Mouse (Mus musculus): ENCODE results near the gene Fv1. TPM values are rescaled to one million over a fixed set of nuclear protein-coding genes. Genes with fewer than 3 reads are reported as not detected.

Fv1 gene
- total and polyA plus RNA-seq, 3 experiments, result not detected

DNA sequence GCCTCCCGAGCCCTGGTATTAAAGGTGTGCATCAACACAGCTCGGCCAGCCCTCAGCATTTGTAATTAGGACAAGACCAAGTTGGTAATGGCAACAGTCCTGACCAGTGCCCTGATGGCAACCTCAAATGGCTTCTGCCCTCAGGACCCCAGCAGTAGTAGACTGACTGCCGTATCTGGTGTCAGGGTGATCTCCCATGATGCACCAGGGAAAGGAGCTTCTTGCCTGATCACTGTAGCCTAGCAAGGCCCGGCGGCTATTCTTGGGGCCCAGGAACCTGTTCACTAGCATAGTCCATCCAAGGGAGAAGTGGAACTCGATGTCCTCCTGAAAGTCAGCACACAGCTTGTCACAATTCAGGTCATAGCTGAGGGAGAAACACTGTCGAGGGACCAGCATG is 13.0 kb downstream of the Fv1 start:
- ATAC-seq (ENCODE audit: extremely low read depth, insufficient number of reproducible peaks, low FRiP score, poor library complexity, severe bottlenecking) (no peak), DNase-seq (ENCODE audit: low spot score) (no peak)
- no peak for TF ChIP-seq TAL1 (conservative IDR thresholded peaks at IDR 0.05; ENCODE audit: low read depth, low read length)
- TF ChIP-seq GATA1 (IDR thresholded peaks at IDR 0.05; ENCODE audit: borderline replicate concordance, low read length), result no peak
- H3K27me3 ChIP-seq (ENCODE audit: insufficient read depth, low read length), result no peaks in the 10 kb centered on the region
- no peak overlapping the region for H3K4me3 ChIP-seq (ENCODE audit: low read depth, low read length)
- peaks cover 89% of the 10 kb centered on the region for H3K36me3 ChIP-seq (replicated peaks)
- H3K9me3 ChIP-seq (replicated peaks), result no peaks in the 10 kb centered on the region
- no peaks in the 10 kb centered on the region for H3K4me1 ChIP-seq (ENCODE audit: insufficient read depth, low read depth, low read length)

DNA sequence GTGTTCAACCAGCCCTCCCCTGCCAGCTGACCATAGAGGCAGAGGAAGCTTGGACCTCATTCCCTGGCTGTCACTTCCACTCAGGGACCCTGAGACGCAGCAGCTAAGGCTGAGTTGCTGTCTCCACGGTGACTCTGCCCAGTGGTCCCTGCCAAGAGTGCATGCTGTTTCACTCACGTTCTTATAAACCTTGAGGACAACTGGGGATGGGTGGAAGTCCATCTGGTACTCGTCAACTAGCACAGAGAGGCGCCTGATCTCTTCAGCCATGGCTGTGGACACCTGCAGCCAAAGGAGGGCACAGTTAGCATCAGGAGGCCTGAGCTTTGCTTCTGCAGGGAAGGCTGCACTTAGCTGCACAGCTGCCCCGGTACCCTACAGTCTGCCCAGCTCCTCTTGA is 14.3 kb downstream of the Fv1 start:
- no peak for DNase-seq (ENCODE audit: low spot score)
- TF ChIP-seq GATA1 (IDR thresholded peaks at IDR 0.05; ENCODE audit: borderline replicate concordance, low read length) (no peak), TAL1 (conservative IDR thresholded peaks at IDR 0.05; ENCODE audit: low read depth, low read length) (no peak), GATA2 (IDR thresholded peaks at IDR 0.05; ENCODE audit: borderline replicate concordance, low read depth, low read length) (no peak), POLR2AphosphoS5 (IDR thresholded peaks at IDR 0.05; ENCODE audit: insufficient replicate concordance, low read depth, low read length) (no peak), CTCF (IDR thresholded peaks at IDR 0.05; ENCODE audit: low read depth, low read length) (no peak)
- Histone ChIP-seq H3K4me1 (ENCODE audit: insufficient read depth, low read depth, low read length) (no peaks in the 10 kb centered on the region), H3K36me3 (replicated peaks) (peaks cover 92% of the 10 kb centered on the region), H3K27me3 (ENCODE audit: insufficient read depth, low read length) (no peaks in the 10 kb centered on the region), H3K4me3 (ENCODE audit: low read depth, low read length) (no peak overlapping the region), H3K9me3 (replicated peaks) (no peaks in the 10 kb centered on the region)
- ATAC-seq (ENCODE audit: extremely low read depth, insufficient number of reproducible peaks, low FRiP score, poor library complexity, severe bottlenecking), result no peak

DNA sequence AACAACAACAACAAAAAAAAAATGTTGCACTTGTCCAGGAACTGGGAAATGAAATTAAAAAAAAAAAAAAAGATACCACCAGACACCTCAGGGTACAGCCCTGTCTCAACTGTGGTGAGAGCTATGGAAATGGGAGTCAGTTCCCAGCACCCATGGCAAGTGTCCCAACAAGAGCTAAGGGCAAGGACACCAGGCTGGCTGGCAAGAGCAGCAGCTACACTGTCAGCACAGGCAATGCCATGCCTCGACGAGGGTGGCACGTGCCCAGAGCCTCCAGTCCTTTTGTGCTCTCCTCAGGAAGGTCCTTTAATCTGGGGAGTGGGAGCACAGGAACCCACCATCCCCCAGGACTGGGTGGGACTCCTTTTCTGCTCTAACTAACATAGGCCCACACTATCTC is 15.4 kb downstream of the Fv1 start:
- Histone ChIP-seq H3K36me3 (replicated peaks) (peaks cover 90% of the 10 kb centered on the region), H3K27me3 (ENCODE audit: insufficient read depth, low read length) (no peaks in the 10 kb centered on the region), H3K9me3 (replicated peaks) (no peaks in the 10 kb centered on the region), H3K4me3 (ENCODE audit: low read depth, low read length) (no peak overlapping the region), H3K4me1 (ENCODE audit: insufficient read depth, low read depth, low read length) (no peaks in the 10 kb centered on the region)
- no peak for ATAC-seq (ENCODE audit: extremely low read depth, insufficient number of reproducible peaks, low FRiP score, poor library complexity, severe bottlenecking)
- no peak for DNase-seq (ENCODE audit: low spot score)
- no peak for TF ChIP-seq TAL1 (conservative IDR thresholded peaks at IDR 0.05; ENCODE audit: low read depth, low read length)
- no peak for TF ChIP-seq POLR2AphosphoS5 (IDR thresholded peaks at IDR 0.05; ENCODE audit: insufficient replicate concordance, low read depth, low read length)
- TF ChIP-seq CTCF (IDR thresholded peaks at IDR 0.05; ENCODE audit: low read depth, low read length), result no peak
- no peak for TF ChIP-seq GATA1 (IDR thresholded peaks at IDR 0.05; ENCODE audit: borderline replicate concordance, low read length)
- no peak for TF ChIP-seq GATA2 (IDR thresholded peaks at IDR 0.05; ENCODE audit: borderline replicate concordance, low read depth, low read length)

DNA sequence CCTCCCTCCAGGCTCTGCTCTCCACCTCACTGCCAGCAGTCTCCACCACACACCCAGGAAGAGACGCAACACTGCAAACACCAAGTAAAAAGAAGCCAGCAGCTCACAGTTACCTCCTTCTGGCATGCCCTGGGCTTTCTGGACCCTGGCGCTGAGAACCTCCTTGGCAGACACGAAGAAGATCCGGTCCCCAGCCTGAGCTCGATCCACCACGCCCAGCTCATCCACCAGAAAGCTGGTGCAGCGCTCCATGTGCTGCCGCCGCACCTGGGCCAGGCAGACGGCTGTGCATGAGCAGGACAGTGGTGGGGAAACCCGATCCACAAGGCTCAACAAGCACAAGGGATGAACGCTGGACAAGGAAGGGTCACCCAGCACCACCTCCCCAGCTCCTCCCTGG is 17.4 kb downstream of the Fv1 start:
- TF ChIP-seq TAL1 (conservative IDR thresholded peaks at IDR 0.05; ENCODE audit: low read depth, low read length) (no peak), GATA2 (IDR thresholded peaks at IDR 0.05; ENCODE audit: borderline replicate concordance, low read depth, low read length) (no peak), CTCF (IDR thresholded peaks at IDR 0.05; ENCODE audit: low read depth, low read length) (no peak), GATA1 (IDR thresholded peaks at IDR 0.05; ENCODE audit: borderline replicate concordance, low read length) (no peak), POLR2AphosphoS5 (IDR thresholded peaks at IDR 0.05; ENCODE audit: insufficient replicate concordance, low read depth, low read length) (no peak)
- H3K4me3 ChIP-seq (ENCODE audit: low read depth, low read length), result no peak overlapping the region
- H3K4me1 ChIP-seq (ENCODE audit: insufficient read depth, low read depth, low read length), result no peaks in the 10 kb centered on the region
- H3K36me3 ChIP-seq (replicated peaks), result peaks cover 94% of the 10 kb centered on the region
- ATAC-seq (ENCODE audit: extremely low read depth, insufficient number of reproducible peaks, low FRiP score, poor library complexity, severe bottlenecking), result no peak
- no peaks in the 10 kb centered on the region for H3K9me3 ChIP-seq (replicated peaks)
- DNase-seq (ENCODE audit: low spot score), result no peak
- no peaks in the 10 kb centered on the region for H3K27me3 ChIP-seq (ENCODE audit: insufficient read depth, low read length)

DNA sequence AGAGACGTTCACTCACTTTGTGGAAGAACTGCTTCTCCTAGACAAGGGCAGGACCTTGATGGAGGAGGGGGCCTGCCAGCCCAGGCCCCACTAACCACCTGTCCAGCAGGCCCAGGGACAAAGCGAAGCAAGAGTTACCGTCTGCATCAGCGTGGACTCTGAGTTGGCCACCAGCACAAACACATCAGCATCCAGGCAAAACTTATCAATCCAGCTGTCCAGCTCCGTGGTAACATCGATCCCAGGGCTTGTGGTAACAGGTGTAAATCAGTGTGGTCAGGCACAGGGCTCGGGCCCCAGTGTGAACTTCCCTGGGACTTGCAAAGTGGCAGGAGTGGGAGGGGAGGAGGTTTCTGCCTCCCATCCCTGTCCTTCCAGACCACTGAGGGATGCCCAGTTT is 18.5 kb downstream of the Fv1 start:
- Histone ChIP-seq H3K36me3 (replicated peaks) (peaks cover 94% of the 10 kb centered on the region), H3K4me1 (ENCODE audit: insufficient read depth, low read depth, low read length) (no peaks in the 10 kb centered on the region), H3K9me3 (replicated peaks) (no peaks in the 10 kb centered on the region), H3K4me3 (ENCODE audit: low read depth, low read length) (no peak overlapping the region), H3K27me3 (ENCODE audit: insufficient read depth, low read length) (no peaks in the 10 kb centered on the region)
- ATAC-seq (ENCODE audit: extremely low read depth, insufficient number of reproducible peaks, low FRiP score, poor library complexity, severe bottlenecking) (no peak), DNase-seq (ENCODE audit: low spot score) (no peak)
- TF ChIP-seq POLR2AphosphoS5 (IDR thresholded peaks at IDR 0.05; ENCODE audit: insufficient replicate concordance, low read depth, low read length) (no peak), GATA2 (IDR thresholded peaks at IDR 0.05; ENCODE audit: borderline replicate concordance, low read depth, low read length) (no peak), GATA1 (IDR thresholded peaks at IDR 0.05; ENCODE audit: borderline replicate concordance, low read length) (no peak), CTCF (IDR thresholded peaks at IDR 0.05; ENCODE audit: low read depth, low read length) (no peak), TAL1 (conservative IDR thresholded peaks at IDR 0.05; ENCODE audit: low read depth, low read length) (no peak)

DNA sequence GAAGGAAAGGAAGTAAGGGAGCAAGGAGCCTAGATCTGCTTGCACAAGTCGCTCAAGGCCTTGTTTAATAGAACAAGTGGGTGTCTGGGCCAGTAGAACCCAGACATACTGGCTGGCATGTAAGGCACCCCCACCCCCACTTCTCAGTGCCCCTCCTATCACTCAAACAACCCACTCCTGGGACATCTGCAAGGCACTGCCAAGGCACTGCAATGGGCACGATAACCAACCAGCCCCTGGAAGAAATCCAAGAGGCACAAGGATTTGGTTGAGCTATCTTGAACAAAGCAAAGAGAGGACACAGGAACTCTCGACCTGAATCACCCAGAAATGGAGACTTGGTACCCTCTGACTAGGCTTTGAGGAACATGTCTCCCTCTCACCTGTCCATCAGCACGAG is 19.5 kb downstream of the Fv1 start:
- H3K4me3 ChIP-seq (ENCODE audit: low read depth, low read length), result no peak overlapping the region
- ATAC-seq (ENCODE audit: extremely low read depth, insufficient number of reproducible peaks, low FRiP score, poor library complexity, severe bottlenecking), result no peak
- no peaks in the 10 kb centered on the region for H3K27me3 ChIP-seq (ENCODE audit: insufficient read depth, low read length)
- no peaks in the 10 kb centered on the region for H3K4me1 ChIP-seq (ENCODE audit: insufficient read depth, low read depth, low read length)
- H3K36me3 ChIP-seq (replicated peaks), result peaks cover 93% of the 10 kb centered on the region
- H3K9me3 ChIP-seq (replicated peaks), result no peaks in the 10 kb centered on the region
- TF ChIP-seq TAL1 (conservative IDR thresholded peaks at IDR 0.05; ENCODE audit: low read depth, low read length) (no peak), POLR2AphosphoS5 (IDR thresholded peaks at IDR 0.05; ENCODE audit: insufficient replicate concordance, low read depth, low read length) (no peak), GATA2 (IDR thresholded peaks at IDR 0.05; ENCODE audit: borderline replicate concordance, low read depth, low read length) (no peak), GATA1 (IDR thresholded peaks at IDR 0.05; ENCODE audit: borderline replicate concordance, low read length) (no peak), CTCF (IDR thresholded peaks at IDR 0.05; ENCODE audit: low read depth, low read length) (no peak)
- no peak for DNase-seq (ENCODE audit: low spot score)

DNA sequence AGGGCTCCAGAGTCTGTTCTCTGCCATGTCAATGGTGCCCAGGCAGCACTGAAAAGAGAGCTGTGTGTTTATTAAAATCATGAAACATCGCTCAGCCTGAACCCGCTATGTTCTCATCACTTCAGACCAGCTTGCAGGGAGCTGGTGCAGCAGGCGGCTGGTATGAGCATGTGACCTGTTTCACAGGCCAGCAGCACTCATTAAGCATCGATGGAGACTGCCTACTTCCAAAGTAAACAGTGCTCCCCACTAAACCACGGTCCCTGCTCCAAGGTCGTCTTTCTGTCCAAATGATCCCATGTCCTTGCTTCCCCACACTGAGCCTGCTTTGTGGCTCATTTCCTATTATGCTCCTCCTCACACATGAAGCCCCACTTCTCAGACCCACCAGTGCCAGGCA is 21.6 kb downstream of the Fv1 start:
- no peaks in the 10 kb centered on the region for H3K27me3 ChIP-seq (ENCODE audit: insufficient read depth, low read length)
- H3K9me3 ChIP-seq (replicated peaks), result no peaks in the 10 kb centered on the region
- ATAC-seq (ENCODE audit: extremely low read depth, insufficient number of reproducible peaks, low FRiP score, poor library complexity, severe bottlenecking), result no peak
- no peaks in the 10 kb centered on the region for H3K4me1 ChIP-seq (ENCODE audit: insufficient read depth, low read depth, low read length)
- H3K4me3 ChIP-seq (ENCODE audit: low read depth, low read length), result no peak overlapping the region
- H3K36me3 ChIP-seq (replicated peaks), result peaks cover 89% of the 10 kb centered on the region
- TF ChIP-seq POLR2AphosphoS5 (IDR thresholded peaks at IDR 0.05; ENCODE audit: insufficient replicate concordance, low read depth, low read length) (no peak), GATA1 (IDR thresholded peaks at IDR 0.05; ENCODE audit: borderline replicate concordance, low read length) (no peak), GATA2 (IDR thresholded peaks at IDR 0.05; ENCODE audit: borderline replicate concordance, low read depth, low read length) (no peak), TAL1 (conservative IDR thresholded peaks at IDR 0.05; ENCODE audit: low read depth, low read length) (no peak), CTCF (IDR thresholded peaks at IDR 0.05; ENCODE audit: low read depth, low read length) (no peak)
- no peak for DNase-seq (ENCODE audit: low spot score)

Data from G1E (cell line).